Mouse (Mus musculus) testis, adult 2 months (tissue): ENCODE data around the gene Col4a4.

Experiments used
- CTCF ChIP-seq: fragments of 200-500 bp; IDR thresholded peaks from 2 replicates; pipeline ENCODE4 v1.5.1; 2012; ENCODE audit warnings: low read depth, mild to moderate bottlenecking, inconsistent platforms, low read length, moderate library complexity; ENCODE audit not compliant: control insufficient read depth, insufficient read depth, insufficient replicate concordance
- POLR2A ChIP-seq: fragments of 200-500 bp; IDR thresholded peaks from 2 replicates; pipeline ENCODE4 v1.6.1; 2012; ENCODE audit warnings: low read depth, mild to moderate bottlenecking, inconsistent platforms, low read length, moderate library complexity; ENCODE audit not compliant: control insufficient read depth

DNA sequence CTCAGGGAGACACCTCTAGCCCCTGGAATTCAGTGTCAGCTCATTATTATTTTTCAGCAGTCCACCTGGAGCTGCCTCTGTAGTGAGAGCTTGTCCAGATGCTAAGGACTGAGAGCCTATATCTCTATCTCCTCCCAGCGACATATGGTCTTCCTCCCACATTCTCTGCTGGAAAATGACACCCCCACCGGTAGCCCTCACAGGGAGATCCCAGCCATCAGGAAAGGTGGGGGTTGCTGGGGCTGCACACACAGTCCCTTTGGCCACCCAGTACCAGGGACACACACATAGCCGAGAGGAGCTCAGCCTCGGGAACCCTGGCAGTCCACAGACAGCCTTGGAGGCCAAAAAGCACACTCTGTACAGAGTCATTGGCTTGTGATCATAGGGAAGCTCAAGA is 26.4 kb downstream of the Col4a4 start:
- TF ChIP-seq CTCF (no peak), POLR2A (no peak)
